Mouse (Mus musculus): ENCODE results near the gene Mboat2.
A peak's percentile ranks its signal among the peaks of the same experiment; 100 is the strongest.

Mboat2 gene

GRCm38 (mm10) chr12:24830766-24831152 lies at the start of gene Mboat2:
Gene Mboat2 (plus strand): TSS chr12:24830879.
- DNase-seq: no peak

GRCm38 (mm10) chr12:24783735-24784134 lies 46.9 kb upstream of the Mboat2 start:
- peak; percentile 7 for DNase-seq

GRCm38 (mm10) chr12:24785882-24786281 lies 44.8 kb upstream of the Mboat2 start:
- peak; percentile 37 for DNase-seq

- peak; percentile 74 for DNase-seq
These were observed 44.4 kb upstream of the Mboat2 start for GRCm38 (mm10) chr12:24786316-24786715.

GRCm38 (mm10) chr12:24789659-24790058 lies 41.0 kb upstream of the Mboat2 start:
- peak; percentile 70 for DNase-seq

- peak; percentile 64 for DNase-seq
These were observed 19.4 kb upstream of the Mboat2 start for GRCm38 (mm10) chr12:24811230-24811629.

GRCm38 (mm10) chr12:24811906-24812305 lies 18.8 kb upstream of the Mboat2 start:
- peak; percentile 35 for DNase-seq

GRCm38 (mm10) chr12:24822831-24823230 lies 7.8 kb upstream of the Mboat2 start:
- peak; percentile 81 for DNase-seq

GRCm38 (mm10) chr12:24823636-24824354 lies 6.9 kb upstream of the Mboat2 start:
- peak; percentile 72 for DNase-seq

GRCm38 (mm10) chr12:24830086-24830485 lies 593 bp upstream of the Mboat2 start:
- DNase-seq: peak; percentile 3

- peak; percentile 99 for DNase-seq
These were observed 679 bp downstream of the Mboat2 start for GRCm38 (mm10) chr12:24831153-24831963.

GRCm38 (mm10) chr12:24831964-24832427 lies 1.3 kb downstream of the Mboat2 start:
- no peak for DNase-seq

GRCm38 (mm10) chr12:24832438-24832837 lies 1.8 kb downstream of the Mboat2 start:
- peak; percentile 30 for DNase-seq

GRCm38 (mm10) chr12:24837947-24838346 lies 7.3 kb downstream of the Mboat2 start:
- DNase-seq: peak; percentile 64

- peak; percentile 72 for DNase-seq
These were observed 10.6 kb downstream of the Mboat2 start for GRCm38 (mm10) chr12:24841115-24841879.

GRCm38 (mm10) chr12:24842299-24842910 lies 11.7 kb downstream of the Mboat2 start:
- DNase-seq: peak; percentile 49

GRCm38 (mm10) chr12:24843395-24844072 lies 12.9 kb downstream of the Mboat2 start:
- peak; percentile 86 for DNase-seq

GRCm38 (mm10) chr12:24845344-24845743 lies 14.7 kb downstream of the Mboat2 start:
- DNase-seq: peak; percentile 82

- DNase-seq: peak; percentile 34
These were observed 17.4 kb downstream of the Mboat2 start for GRCm38 (mm10) chr12:24848107-24848506.

- DNase-seq: no peak
These were observed 26.7 kb downstream of the Mboat2 start for GRCm38 (mm10) chr12:24857354-24857753.

- no peak for DNase-seq
These were observed 28.7 kb downstream of the Mboat2 start for GRCm38 (mm10) chr12:24859357-24859756.

- DNase-seq: no peak
These were observed 29.8 kb downstream of the Mboat2 start for GRCm38 (mm10) chr12:24860436-24860835.

Measured in heart, adult 11 months (tissue).